Mouse (Mus musculus) kidney, postnatal 0 days (tissue): ENCODE results near the gene Gsto1. TPM values are rescaled to one million over a fixed set of nuclear protein-coding genes. Genes with fewer than 3 reads are reported as not detected.
"Not testable (repeated sequence)": the region's sequence is repeated elsewhere in the genome, so short reads cannot be mapped to it uniquely, and the experiment has no call there.

Experiments
- ATAC-seq: fragments of 200-750 bp; cut with Nextera tagmentation; replicated peaks from 2 replicates; pipeline ENCODE4 v1.8.0; 2017; ENCODE audit warnings: low read depth, moderate number of reproducible peaks, moderate TSS enrichment, moderate library complexity; ENCODE audit not compliant: low FRiP score
- DNase-seq: peaks from one replicate; pipeline ENCODE4 v3.0.0-alpha.2; 2016; ENCODE audit warnings: low spot score
- H3K27ac ChIP-seq: fragments of 300-500 bp; sonication (generic); 2 replicates; pipeline ENCODE4 v1.5.1; 2014; ENCODE audit warnings: mild to moderate bottlenecking
- H3K27me3 ChIP-seq: fragments of 300-500 bp; sonication (generic); 2 replicates; pipeline ENCODE4 v1.6.1; 2014; ENCODE audit warnings: low read length, mixed read lengths; ENCODE audit not compliant: insufficient read depth
- H3K36me3 ChIP-seq: fragments of 300-500 bp; sonication (generic); 2 replicates; pipeline ENCODE4 v1.6.1; 2014; ENCODE audit warnings: low read length, mixed read lengths; ENCODE audit not compliant: insufficient read depth
- H3K4me1 ChIP-seq: fragments of 300-500 bp; sonication (generic); replicated peaks from 2 replicates; pipeline ENCODE4 v1.6.1; 2014; ENCODE audit warnings: antibody characterized with exemption, low read length, mixed read lengths; ENCODE audit not compliant: insufficient read depth
- H3K4me2 ChIP-seq: fragments of 300-500 bp; sonication (generic); 2 replicates; pipeline ENCODE4 v1.6.1; 2014; ENCODE audit warnings: mild to moderate bottlenecking, low read length, moderate library complexity, mixed read lengths
- H3K4me3 ChIP-seq: fragments of 300-500 bp; sonication (generic); replicated peaks from 2 replicates; pipeline ENCODE4 v1.5.1; 2014; ENCODE audit warnings: low read depth, low read length
- H3K9ac ChIP-seq: fragments of 300-500 bp; sonication (generic); 2 replicates; pipeline ENCODE4 v1.6.1; 2014; ENCODE audit warnings: low read depth, low read length
- H3K9me3 ChIP-seq: fragments of 300-500 bp; sonication (generic); replicated peaks from 2 replicates; pipeline ENCODE4 v1.6.1; 2016; ENCODE audit warnings: low read length, inconsistent platforms, mixed read lengths
- CTCF ChIP-seq: IDR thresholded peaks from 2 replicates; pipeline ENCODE4 v1.5.1; 2016; ENCODE audit warnings: antibody characterized with exemption, low read depth, mild to moderate bottlenecking, moderate library complexity
- WGBS: fragments of 180-500 bp; shearing (Covaris S2); extraction: QIAGEN DNeasy Blood & Tissue Kit; methylation state at CpG from one replicate; pipeline ENCODE4 v1.1.7; 2014; 5-methylcytosine and 5-hydroxymethylcytosine counted together
- polyA plus RNA-seq: library from polyadenylated mRNA; unstranded; fragments of >200 nt; fragmentation: Nextera tagmentation; extraction: Ambion mirVana; gene quantifications from 2 replicates; pipeline ENCODE4 v1.2.1, GENCODE M21; 2015

The Gsto1 gene
- polyA plus RNA-seq, 1 experiment from 2014 or later = 159 TPM

- peak overlapping the region; percentile 62 for H3K4me2 ChIP-seq
- peaks cover 4% of the 10 kb centered on the region; the same call in 1 of the 2 replicates for H3K27me3 ChIP-seq
- peak; percentile 68 for DNase-seq
- TF ChIP-seq CTCF = peak; percentile 54
- peak overlapping the region; percentile 33 for H3K4me3 ChIP-seq
- 4% methylated on average over 48 of the region's 49 CpGs for WGBS
- H3K36me3 ChIP-seq = no peaks in the 10 kb centered on the region
- no peak overlapping the region for H3K27ac ChIP-seq
- ATAC-seq = peak; percentile 91
- H3K4me1 ChIP-seq = no peaks in the 10 kb centered on the region
- peak overlapping the region; percentile 44; the same call in 1 of the 2 replicates for H3K9ac ChIP-seq
- H3K9me3 ChIP-seq = no peaks in the 10 kb centered on the region
Observed at GRCm38 (mm10) chr19:47836701-47837526, 17.9 kb upstream of the Gsto1 start.

- no peak for DNase-seq
- no peaks in the 10 kb centered on the region for H3K36me3 ChIP-seq
- H3K9me3 ChIP-seq = no peaks in the 10 kb centered on the region
- peak overlapping the region; percentile 62 for H3K4me2 ChIP-seq
- peak overlapping the region; percentile 33 for H3K4me3 ChIP-seq
- WGBS = under 1% methylated on average over 6 of the region's 6 CpGs
- H3K27me3 ChIP-seq = peaks cover 4% of the 10 kb centered on the region; the same call in 1 of the 2 replicates
- TF ChIP-seq CTCF = no peak
- peak; percentile 42; the same call in 1 of the 2 replicates for ATAC-seq
- H3K9ac ChIP-seq = 0 out of 2 replicates have a peak overlapping the region, but pooled peaks have one; percentile 44
- no peaks in the 10 kb centered on the region for H3K4me1 ChIP-seq
- no peak overlapping the region for H3K27ac ChIP-seq
Observed at GRCm38 (mm10) chr19:47837527-47837901, 17.3 kb upstream of the Gsto1 start.

GRCm38 (mm10) chr19:47841234-47841633 lies 13.5 kb upstream of the Gsto1 start:
- H3K4me2 ChIP-seq, DNase-seq, H3K27me3 ChIP-seq, H3K36me3 ChIP-seq, H3K9ac ChIP-seq, H3K27ac ChIP-seq, H3K4me3 ChIP-seq, H3K4me1 ChIP-seq, ATAC-seq, H3K9me3 ChIP-seq: not testable (repeated sequence)
- 82% methylated on average over 13 of the region's 15 CpGs for WGBS

GRCm38 (mm10) chr19:47849735-47850134 lies 5.0 kb upstream of the Gsto1 start:
- no peak for DNase-seq
- Histone ChIP-seq H3K36me3 (no peaks in the 10 kb centered on the region), H3K4me1 (no peaks in the 10 kb centered on the region), H3K27me3 (no peaks in the 10 kb centered on the region), H3K9me3 (no peaks in the 10 kb centered on the region), H3K4me2 (no peak overlapping the region), H3K9ac (no peak overlapping the region), H3K27ac (no peak overlapping the region), H3K4me3 (no peak overlapping the region)
- TF ChIP-seq CTCF = no peak
- WGBS = 80% methylated on average over 3 of the region's 3 CpGs
- no peak for ATAC-seq

GRCm38 (mm10) chr19:47852131-47852530 lies 2.6 kb upstream of the Gsto1 start:
- not testable (repeated sequence) for ATAC-seq
- 88% methylated on average over 3 of the region's 3 CpGs for WGBS

GRCm38 (mm10) chr19:47853053-47853452 lies 1.7 kb upstream of the Gsto1 start:
- H3K9ac ChIP-seq = no peak overlapping the region
- no peak overlapping the region for H3K4me3 ChIP-seq
- H3K9me3 ChIP-seq = no peaks in the 10 kb centered on the region
- no peaks in the 10 kb centered on the region for H3K36me3 ChIP-seq
- no peak overlapping the region for H3K27ac ChIP-seq
- DNase-seq (no peak), ATAC-seq (no peak)
- H3K4me2 ChIP-seq = no peak overlapping the region
- TF ChIP-seq CTCF = no peak
- H3K27me3 ChIP-seq = no peaks in the 10 kb centered on the region
- WGBS = 91% methylated on average over 3 of the region's 3 CpGs
- H3K4me1 ChIP-seq = peaks cover 7% of the 10 kb centered on the region

More at GRCm38 (mm10) chr19:47852131-47852530, 2.6 kb upstream of the Gsto1 start:
- DNase-seq, H3K4me1 ChIP-seq, H3K4me2 ChIP-seq, H3K9me3 ChIP-seq, H3K4me3 ChIP-seq, H3K27me3 ChIP-seq, H3K9ac ChIP-seq, H3K27ac ChIP-seq, H3K36me3 ChIP-seq: not testable (repeated sequence)
